Mouse (Mus musculus) bone marrow, adult 2 months (tissue): ENCODE measurements at regions not wholly inside any gene's neighbourhood (a gene's known extent, or its start where the extent isn't known, plus 50 kb on each side); places are given as distances from the start of the nearest gene placed in this dataset.

Experiments
- H3K27ac ChIP-seq: fragments of 200-500 bp; 2 replicates; pipeline ENCODE4 v1.5.1; 2012; ENCODE audit warnings: low read depth, mild to moderate bottlenecking, control low read depth, inconsistent platforms, low read length; ENCODE audit not compliant: control insufficient read depth, poor library complexity, insufficient read depth
- H3K4me1 ChIP-seq: fragments of 200-500 bp; 2 replicates; pipeline ENCODE4 v1.6.1; 2011; ENCODE audit warnings: low read length; ENCODE audit not compliant: control insufficient read depth, insufficient read depth
- H3K4me3 ChIP-seq: fragments of 200-500 bp; replicated peaks from 2 replicates; pipeline ENCODE3; 2011; ENCODE audit warnings: mild to moderate bottlenecking, low read depth, low read length, control low read depth; ENCODE audit not compliant: control insufficient read depth
- CTCF ChIP-seq: fragments of 200-500 bp; IDR thresholded peaks from 2 replicates; pipeline ENCODE4 v1.5.1; 2011; ENCODE audit warnings: low read length, control low read depth; ENCODE audit not compliant: control insufficient read depth, insufficient read depth
- POLR2A ChIP-seq: fragments of 200-500 bp; IDR thresholded peaks from 2 replicates; pipeline ENCODE4 v1.6.1; 2011; ENCODE audit warnings: low read depth, mild to moderate bottlenecking, control low read depth, low read length, borderline replicate concordance; ENCODE audit not compliant: control insufficient read depth
- WGBS: fragments of 180-500 bp; shearing (Covaris S2); methylation state at CpG from one replicate; pipeline ENCODE4 v1.1.7; 2018; 5-methylcytosine and 5-hydroxymethylcytosine counted together

- no peak overlapping the region for H3K4me3 ChIP-seq
- WGBS = 71% methylated on average over 5 of the region's 5 CpGs
- H3K27ac ChIP-seq = no peak overlapping the region
- H3K4me1 ChIP-seq = no peaks in the 10 kb centered on the region
- TF ChIP-seq POLR2A (no peak), CTCF (no peak)
Observed at GRCm38 (mm10) chr4:89510593-89510992, 168.6 kb upstream of the Dmrta1 start.

GRCm38 (mm10) chr4:89509655-89510391, 169.4 kb upstream of the Dmrta1 start:
- H3K27ac ChIP-seq = no peak overlapping the region

GRCm38 (mm10) chr4:89508103-89508763, 171.0 kb upstream of the Dmrta1 start:
- no peak overlapping the region for H3K27ac ChIP-seq
- no peaks in the 10 kb centered on the region for H3K4me1 ChIP-seq
- no peak overlapping the region for H3K4me3 ChIP-seq
- no peak for TF ChIP-seq POLR2A
- TF ChIP-seq CTCF = no peak
- 67% methylated on average over 6 of the region's 6 CpGs for WGBS

More at GRCm38 (mm10) chr4:89509655-89510391, 169.4 kb upstream of the Dmrta1 start:
- H3K4me3 ChIP-seq = no peak overlapping the region
- 71% methylated on average over 13 of the region's 13 CpGs for WGBS
- TF ChIP-seq CTCF (no peak), POLR2A (no peak)
- H3K4me1 ChIP-seq = no peaks in the 10 kb centered on the region

- WGBS = 39% methylated on average over 6 of the region's 6 CpGs
- Histone ChIP-seq H3K4me1 (no peaks in the 10 kb centered on the region), H3K27ac (no peak overlapping the region), H3K4me3 (no peak overlapping the region)
- TF ChIP-seq CTCF = no peak
- TF ChIP-seq POLR2A = no peak
Observed at GRCm38 (mm10) chr4:89505368-89505819, 173.8 kb upstream of the Dmrta1 start.

- WGBS = 62% methylated on average over 4 of the region's 4 CpGs
- H3K27ac ChIP-seq = no peak overlapping the region
- TF ChIP-seq CTCF (no peak), POLR2A (no peak)
Observed at GRCm38 (mm10) chr4:89500232-89500631, 179.0 kb upstream of the Dmrta1 start.

GRCm38 (mm10) chr4:89490947-89491346, 180.1 kb upstream of the Cdkn2b start:
- no peak overlapping the region for H3K27ac ChIP-seq
- H3K4me3 ChIP-seq = no peak overlapping the region
- peaks cover 2% of the 10 kb centered on the region for H3K4me1 ChIP-seq
- no peak for TF ChIP-seq CTCF
- TF ChIP-seq POLR2A = no peak
- 73% methylated on average over 8 of the region's 8 CpGs for WGBS

More at GRCm38 (mm10) chr4:89500232-89500631, 179.0 kb upstream of the Dmrta1 start:
- Histone ChIP-seq H3K4me1 (no peaks in the 10 kb centered on the region), H3K4me3 (no peak overlapping the region)

- Histone ChIP-seq H3K27ac (peak overlapping the region; percentile 59; the same call in 1 of the 2 replicates), H3K4me1 (peaks cover 2% of the 10 kb centered on the region), H3K4me3 (no peak overlapping the region)
- TF ChIP-seq POLR2A (no peak), CTCF (no peak)
- WGBS = 25% methylated on average over 5 of the region's 5 CpGs
Observed at GRCm38 (mm10) chr4:89487416-89488165, 176.8 kb upstream of the Cdkn2b start.

GRCm38 (mm10) chr4:89486963-89487362, 176.1 kb upstream of the Cdkn2b start:
- 17% methylated on average over 4 of the region's 4 CpGs for WGBS
- H3K4me1 ChIP-seq = peaks cover 2% of the 10 kb centered on the region
- H3K27ac ChIP-seq = no peak overlapping the region
- TF ChIP-seq POLR2A = no peak
- no peak for TF ChIP-seq CTCF
- no peak overlapping the region for H3K4me3 ChIP-seq
